Mouse (Mus musculus) bone marrow, adult 2 months (tissue): ENCODE results near the gene Tmc8. TPM values are rescaled to one million over a fixed set of nuclear protein-coding genes. Genes with fewer than 3 reads are reported as not detected.
A peak's percentile ranks its signal among the peaks of the same experiment; 100 is the strongest.

Experiments
- H3K27ac ChIP-seq: fragments of 200-500 bp; 2 replicates; pipeline ENCODE4 v1.5.1; 2012; ENCODE audit warnings: low read depth, mild to moderate bottlenecking, control low read depth, inconsistent platforms, low read length; ENCODE audit not compliant: control insufficient read depth, poor library complexity, insufficient read depth
- H3K4me1 ChIP-seq: fragments of 200-500 bp; 2 replicates; pipeline ENCODE4 v1.6.1; 2011; ENCODE audit warnings: low read length; ENCODE audit not compliant: control insufficient read depth, insufficient read depth
- H3K4me3 ChIP-seq: fragments of 200-500 bp; replicated peaks from 2 replicates; pipeline ENCODE3; 2011; ENCODE audit warnings: mild to moderate bottlenecking, low read depth, low read length, control low read depth; ENCODE audit not compliant: control insufficient read depth
- CTCF ChIP-seq: fragments of 200-500 bp; IDR thresholded peaks from 2 replicates; pipeline ENCODE4 v1.5.1; 2011; ENCODE audit warnings: low read length, control low read depth; ENCODE audit not compliant: control insufficient read depth, insufficient read depth
- POLR2A ChIP-seq: fragments of 200-500 bp; IDR thresholded peaks from 2 replicates; pipeline ENCODE4 v1.6.1; 2011; ENCODE audit warnings: low read depth, mild to moderate bottlenecking, control low read depth, low read length, borderline replicate concordance; ENCODE audit not compliant: control insufficient read depth
- WGBS: fragments of 180-500 bp; shearing (Covaris S2); methylation state at CpG from one replicate; pipeline ENCODE4 v1.1.7; 2018; 5-methylcytosine and 5-hydroxymethylcytosine counted together
- polyA plus RNA-seq: library from polyadenylated mRNA; stranded (reverse); fragments of >200 nt; gene quantifications from 2 replicates; pipeline ENCODE4 v1.2.4, GENCODE M21; 2011; ENCODE audit warnings: low replicate concordance; ENCODE audit not compliant: missing spikeins, insufficient read depth, insufficient read length

Gene Tmc8
- polyA plus RNA-seq, 1 experiment, result 51.1 TPM

GRCm38 (mm10) chr11:117749414-117749813 is 32.5 kb upstream of the Tmc8 start:
- no peak overlapping the region for H3K4me3 ChIP-seq
- no peaks in the 10 kb centered on the region for H3K4me1 ChIP-seq
- TF ChIP-seq POLR2A, result no peak
- no peak for TF ChIP-seq CTCF
- no peak overlapping the region for H3K27ac ChIP-seq
- WGBS, result 84% methylated on average over 10 of the region's 10 CpGs

GRCm38 (mm10) chr11:117751544-117751943 is 30.3 kb upstream of the Tmc8 start:
- Histone ChIP-seq H3K27ac (no peak overlapping the region), H3K4me3 (no peak overlapping the region), H3K4me1 (no peaks in the 10 kb centered on the region)
- no peak for TF ChIP-seq POLR2A
- no peak for TF ChIP-seq CTCF
- WGBS, result 92% methylated on average over 6 of the region's 6 CpGs

- Histone ChIP-seq H3K4me1 (no peaks in the 10 kb centered on the region), H3K4me3 (no peak overlapping the region), H3K27ac (no peak overlapping the region)
- no peak for TF ChIP-seq POLR2A
- no peak for TF ChIP-seq CTCF
- 94% methylated on average over 7 of the region's 7 CpGs for WGBS
Measured at GRCm38 (mm10) chr11:117755891-117756290, 26.0 kb upstream of the Tmc8 start.

GRCm38 (mm10) chr11:117759267-117759666 is 22.6 kb upstream of the Tmc8 start:
- 87% methylated on average over 10 of the region's 10 CpGs for WGBS
- no peak for TF ChIP-seq POLR2A
- TF ChIP-seq CTCF, result no peak
- H3K27ac ChIP-seq, result no peak overlapping the region
- peaks cover 1% of the 10 kb centered on the region; the same call in 1 of the 2 replicates for H3K4me1 ChIP-seq
- H3K4me3 ChIP-seq, result no peak overlapping the region

GRCm38 (mm10) chr11:117760374-117761119 is 21.3 kb upstream of the Tmc8 start:
- H3K27ac ChIP-seq, result no peak overlapping the region
- H3K4me3 ChIP-seq, result no peak overlapping the region
- TF ChIP-seq CTCF, result no peak
- no peak for TF ChIP-seq POLR2A
- peaks cover 1% of the 10 kb centered on the region; the same call in 1 of the 2 replicates for H3K4me1 ChIP-seq
- 90% methylated on average over 26 of the region's 26 CpGs for WGBS

- TF ChIP-seq POLR2A, result no peak
- TF ChIP-seq CTCF, result no peak
- Histone ChIP-seq H3K27ac (no peak overlapping the region), H3K4me1 (peaks cover 1% of the 10 kb centered on the region; the same call in 1 of the 2 replicates), H3K4me3 (no peak overlapping the region)
- WGBS, result 90% methylated on average over 13 of the region's 13 CpGs
Measured at GRCm38 (mm10) chr11:117761801-117762200, 20.1 kb upstream of the Tmc8 start.

- WGBS, result 80% methylated on average over 12 of the region's 12 CpGs
- Histone ChIP-seq H3K27ac (no peak overlapping the region), H3K4me3 (no peak overlapping the region), H3K4me1 (peaks cover 1% of the 10 kb centered on the region; the same call in 1 of the 2 replicates)
- TF ChIP-seq POLR2A (no peak), CTCF (no peak)
Measured at GRCm38 (mm10) chr11:117762246-117762645, 19.6 kb upstream of the Tmc8 start.

GRCm38 (mm10) chr11:117764319-117764718 is 17.6 kb upstream of the Tmc8 start:
- no peak for TF ChIP-seq CTCF
- TF ChIP-seq POLR2A, result no peak
- Histone ChIP-seq H3K4me3 (no peak overlapping the region), H3K27ac (peak overlapping the region; percentile 66; the same call in 1 of the 2 replicates), H3K4me1 (peaks cover 4% of the 10 kb centered on the region; the same call in 1 of the 2 replicates)
- WGBS, result 90% methylated on average over 9 of the region's 9 CpGs
